Mouse (Mus musculus): ENCODE measurements around the gene Kazn. TPM values are rescaled to one million over a fixed set of nuclear protein-coding genes. Genes with fewer than 3 reads are reported as not detected.

Kazn gene
- polyA plus RNA-seq, 1 experiment from 2014 or later, result 13.7 TPM

DNA sequence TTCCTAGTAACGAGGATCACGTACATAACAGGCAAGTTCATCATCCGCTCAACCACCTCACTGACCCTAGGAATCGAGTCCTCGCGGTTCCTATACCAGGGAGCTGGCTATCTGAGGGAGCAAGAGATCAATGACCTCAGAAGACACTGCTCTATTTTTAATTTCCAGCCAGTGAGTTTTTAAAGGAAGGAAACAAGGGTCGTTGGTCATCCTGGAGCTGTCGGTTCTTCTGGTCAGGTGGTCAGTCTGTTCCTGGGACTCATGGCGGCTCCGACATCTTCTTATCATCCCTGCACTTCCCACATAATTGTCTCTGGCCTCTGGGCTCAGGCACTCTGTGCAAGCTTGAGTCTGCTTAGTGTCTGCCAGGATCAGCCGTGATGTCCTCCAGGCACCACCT lies 144.8 kb downstream of the Kazn start:
- H3K4me1 ChIP-seq (replicated peaks; ENCODE audit: control insufficient read depth, insufficient read depth, low read length), result peaks cover 14% of the 10 kb centered on the region
- H3K9me3 ChIP-seq (ENCODE audit: control insufficient read depth, low read length), result no peaks in the 10 kb centered on the region
- no peak for ATAC-seq (replicated peaks; ENCODE audit: low FRiP score, low TSS enrichment, low read depth)
- no peak overlapping the region for H3K9ac ChIP-seq (ENCODE audit: low read length)
- no peaks in the 10 kb centered on the region for H3K36me3 ChIP-seq (ENCODE audit: control insufficient read depth, insufficient read depth, low read length)
- no peak overlapping the region for H3K4me2 ChIP-seq (ENCODE audit: low read length)
- H3K27ac ChIP-seq (ENCODE audit: low read depth), result no peak overlapping the region
- WGBS, result 67% methylated on average over 11 of the region's 11 CpGs
- H3K4me3 ChIP-seq (ENCODE audit: low read depth, low read length), result no peak overlapping the region
- no peak for DNase-seq (ENCODE audit: low spot score)
- no peaks in the 10 kb centered on the region for H3K27me3 ChIP-seq (replicated peaks; ENCODE audit: control insufficient read depth, insufficient read depth, low read length)

DNA sequence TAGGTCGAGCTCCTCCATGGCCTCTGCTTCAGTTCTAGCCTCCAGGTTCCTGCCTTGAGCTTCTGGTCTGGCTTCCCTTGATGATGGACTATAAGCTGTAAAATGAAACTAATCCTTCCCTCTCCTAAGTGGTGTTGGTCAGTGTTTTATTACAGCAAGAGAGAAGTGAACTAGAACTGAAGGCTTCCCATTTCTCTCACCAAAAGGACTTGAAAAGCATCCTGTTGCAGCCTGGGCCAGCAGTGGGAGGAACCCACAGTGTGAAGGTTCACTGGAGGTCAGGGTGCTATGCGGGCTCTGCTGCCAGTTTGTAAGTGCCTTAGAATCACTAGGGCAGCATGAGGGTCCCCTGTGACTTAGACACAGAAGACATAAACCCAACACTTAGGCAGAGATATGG lies 148.1 kb downstream of the Kazn start:
- H3K27ac ChIP-seq (ENCODE audit: low read depth), result no peak overlapping the region
- no peaks in the 10 kb centered on the region for H3K9me3 ChIP-seq (ENCODE audit: control insufficient read depth, low read length)
- DNase-seq (ENCODE audit: low spot score) (no peak), ATAC-seq (replicated peaks; ENCODE audit: low FRiP score, low TSS enrichment, low read depth) (no peak)
- H3K4me1 ChIP-seq (replicated peaks; ENCODE audit: control insufficient read depth, insufficient read depth, low read length), result no peaks in the 10 kb centered on the region
- no peak overlapping the region for H3K9ac ChIP-seq (ENCODE audit: low read length)
- no peak overlapping the region for H3K4me3 ChIP-seq (ENCODE audit: low read depth, low read length)
- 65% methylated on average over 2 of the region's 2 CpGs for WGBS
- no peaks in the 10 kb centered on the region for H3K36me3 ChIP-seq (ENCODE audit: control insufficient read depth, insufficient read depth, low read length)
- no peak overlapping the region for H3K4me2 ChIP-seq (ENCODE audit: low read length)
- H3K27me3 ChIP-seq (replicated peaks; ENCODE audit: control insufficient read depth, insufficient read depth, low read length), result no peaks in the 10 kb centered on the region

DNA sequence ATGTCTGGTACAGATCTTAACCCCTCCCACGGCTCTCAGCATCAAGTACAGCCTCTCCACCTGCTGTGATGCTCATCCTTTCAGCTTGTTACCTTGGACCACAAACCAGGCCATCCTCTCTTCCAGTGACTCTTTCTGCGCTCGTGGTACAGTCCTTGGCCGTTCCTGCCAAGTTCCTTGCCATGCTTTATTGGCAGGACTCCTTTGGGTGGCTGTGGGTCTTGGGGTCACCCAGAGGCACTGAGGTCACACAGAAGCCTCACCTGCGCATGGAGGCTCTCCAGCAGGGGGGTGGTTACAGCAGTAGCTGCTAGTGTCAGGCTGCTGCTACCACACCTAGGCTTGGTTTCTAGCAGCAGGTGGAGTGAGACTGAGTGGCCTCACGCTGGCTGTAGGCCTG lies 149.2 kb downstream of the Kazn start:
- Histone ChIP-seq H3K27ac (ENCODE audit: low read depth) (no peak overlapping the region), H3K27me3 (replicated peaks; ENCODE audit: control insufficient read depth, insufficient read depth, low read length) (no peaks in the 10 kb centered on the region), H3K4me1 (replicated peaks; ENCODE audit: control insufficient read depth, insufficient read depth, low read length) (no peaks in the 10 kb centered on the region), H3K36me3 (ENCODE audit: control insufficient read depth, insufficient read depth, low read length) (no peaks in the 10 kb centered on the region), H3K4me3 (ENCODE audit: low read depth, low read length) (no peak overlapping the region), H3K9ac (ENCODE audit: low read length) (no peak overlapping the region), H3K4me2 (ENCODE audit: low read length) (no peak overlapping the region), H3K9me3 (ENCODE audit: control insufficient read depth, low read length) (no peaks in the 10 kb centered on the region)
- DNase-seq (ENCODE audit: low spot score), result no peak
- no peak for ATAC-seq (replicated peaks; ENCODE audit: low FRiP score, low TSS enrichment, low read depth)
- 80% methylated on average over 6 of the region's 6 CpGs for WGBS

DNA sequence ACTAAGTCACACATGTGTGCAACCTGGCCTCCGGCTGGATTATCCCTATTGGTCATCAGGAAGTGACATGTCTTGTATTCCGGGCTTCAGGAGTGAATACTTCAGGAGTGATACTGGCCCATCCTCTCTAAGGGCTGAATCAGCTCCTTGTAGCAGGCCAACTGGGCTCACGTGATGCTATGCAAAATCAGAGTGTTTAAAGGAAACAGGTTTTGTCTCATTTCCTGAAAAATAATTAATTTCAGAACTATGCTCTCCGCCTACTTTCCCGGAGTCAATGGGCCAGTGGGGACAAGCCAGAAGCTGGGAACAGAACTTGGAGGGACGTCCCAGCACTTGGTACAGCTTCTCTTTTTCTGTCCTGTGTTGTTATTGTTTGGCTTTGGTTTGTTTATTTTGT lies 150.4 kb downstream of the Kazn start:
- Histone ChIP-seq H3K27ac (ENCODE audit: low read depth) (no peak overlapping the region), H3K9me3 (ENCODE audit: control insufficient read depth, low read length) (no peaks in the 10 kb centered on the region), H3K36me3 (ENCODE audit: control insufficient read depth, insufficient read depth, low read length) (no peaks in the 10 kb centered on the region), H3K4me2 (ENCODE audit: low read length) (no peak overlapping the region), H3K9ac (ENCODE audit: low read length) (no peak overlapping the region), H3K4me3 (ENCODE audit: low read depth, low read length) (no peak overlapping the region), H3K4me1 (replicated peaks; ENCODE audit: control insufficient read depth, insufficient read depth, low read length) (no peaks in the 10 kb centered on the region), H3K27me3 (replicated peaks; ENCODE audit: control insufficient read depth, insufficient read depth, low read length) (no peaks in the 10 kb centered on the region)
- no peak for ATAC-seq (replicated peaks; ENCODE audit: low FRiP score, low TSS enrichment, low read depth)
- no peak for DNase-seq (ENCODE audit: low spot score)
- WGBS, result 61% methylated on average over 6 of the region's 6 CpGs

DNA sequence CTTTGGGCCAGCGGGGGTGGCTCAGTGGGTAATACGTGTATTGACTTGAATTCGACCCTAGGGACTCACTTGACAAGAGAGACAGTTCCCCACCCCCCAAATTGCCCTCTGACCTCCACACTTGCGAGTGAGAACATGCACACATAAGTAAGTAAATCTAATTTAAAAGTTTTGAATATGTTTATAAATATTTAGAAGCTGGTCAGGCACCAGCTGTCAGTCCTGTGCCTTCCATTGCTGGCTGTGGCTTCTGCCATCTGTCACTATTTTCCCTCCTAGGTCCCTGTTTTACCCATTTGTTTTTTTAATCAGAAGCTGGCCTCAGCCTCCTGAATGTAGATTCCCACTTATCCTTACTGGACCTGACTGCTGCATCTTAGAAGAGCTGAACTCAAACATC lies 150.8 kb downstream of the Kazn start:
- no peak overlapping the region for H3K27ac ChIP-seq (ENCODE audit: low read depth)
- DNase-seq (ENCODE audit: low spot score) (no peak), ATAC-seq (replicated peaks; ENCODE audit: low FRiP score, low TSS enrichment, low read depth) (no peak)
- 42% methylated on average over 4 of the region's 4 CpGs for WGBS
- H3K9ac ChIP-seq (ENCODE audit: low read length), result no peak overlapping the region
- H3K36me3 ChIP-seq (ENCODE audit: control insufficient read depth, insufficient read depth, low read length), result no peaks in the 10 kb centered on the region
- H3K4me3 ChIP-seq (ENCODE audit: low read depth, low read length), result no peak overlapping the region
- H3K4me1 ChIP-seq (replicated peaks; ENCODE audit: control insufficient read depth, insufficient read depth, low read length), result peaks cover 2% of the 10 kb centered on the region; the same call in 1 of the 2 replicates
- no peaks in the 10 kb centered on the region for H3K9me3 ChIP-seq (ENCODE audit: control insufficient read depth, low read length)
- H3K4me2 ChIP-seq (ENCODE audit: low read length), result no peak overlapping the region
- H3K27me3 ChIP-seq (replicated peaks; ENCODE audit: control insufficient read depth, insufficient read depth, low read length), result no peaks in the 10 kb centered on the region

DNA sequence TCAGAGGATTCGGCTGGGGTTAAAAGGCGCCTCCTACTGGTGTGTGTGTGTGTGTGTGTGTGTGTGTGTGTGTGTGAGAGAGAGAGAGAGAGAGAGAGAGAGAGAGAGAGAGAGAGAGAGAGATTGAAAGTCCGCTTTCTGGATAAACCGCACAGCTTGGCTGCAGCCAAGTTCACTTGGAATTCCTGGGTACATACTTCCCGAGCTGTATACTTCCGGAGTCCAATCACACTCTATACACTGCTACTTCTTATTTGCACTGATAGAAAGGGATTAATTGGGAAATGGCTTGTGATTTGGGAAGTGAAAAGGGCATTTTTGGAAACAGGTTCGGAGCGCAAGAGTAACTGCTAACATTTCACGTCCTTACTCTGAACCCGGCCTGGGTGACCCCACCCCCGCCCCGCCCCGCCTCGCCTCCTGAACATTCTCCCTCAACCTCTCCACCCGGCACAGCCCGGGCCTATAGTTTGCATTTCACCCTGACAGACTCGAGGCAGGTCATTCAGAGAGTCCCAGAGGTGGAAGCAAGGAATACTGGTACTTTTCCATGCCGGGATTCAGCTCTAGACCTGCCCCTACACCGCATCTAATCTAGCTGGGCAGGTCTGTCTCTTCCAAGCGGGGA lies 154.2 kb downstream of the Kazn start:
- no peaks in the 10 kb centered on the region for H3K27me3 ChIP-seq (replicated peaks; ENCODE audit: control insufficient read depth, insufficient read depth, low read length)
- peak overlapping the region; percentile 73 for H3K9ac ChIP-seq (ENCODE audit: low read length)
- peaks cover 31% of the 10 kb centered on the region for H3K4me1 ChIP-seq (replicated peaks; ENCODE audit: control insufficient read depth, insufficient read depth, low read length)
- no peaks in the 10 kb centered on the region for H3K9me3 ChIP-seq (ENCODE audit: control insufficient read depth, low read length)
- H3K4me2 ChIP-seq (ENCODE audit: low read length), result peak overlapping the region; percentile 93
- 7% methylated on average over 20 of the region's 20 CpGs for WGBS
- no peaks in the 10 kb centered on the region for H3K36me3 ChIP-seq (ENCODE audit: control insufficient read depth, insufficient read depth, low read length)
- no peak overlapping the region for H3K27ac ChIP-seq (ENCODE audit: low read depth)
- DNase-seq (ENCODE audit: low spot score) (no peak), ATAC-seq (replicated peaks; ENCODE audit: low FRiP score, low TSS enrichment, low read depth) (no peak)
- H3K4me3 ChIP-seq (ENCODE audit: low read depth, low read length), result peak overlapping the region; percentile 74

DNA sequence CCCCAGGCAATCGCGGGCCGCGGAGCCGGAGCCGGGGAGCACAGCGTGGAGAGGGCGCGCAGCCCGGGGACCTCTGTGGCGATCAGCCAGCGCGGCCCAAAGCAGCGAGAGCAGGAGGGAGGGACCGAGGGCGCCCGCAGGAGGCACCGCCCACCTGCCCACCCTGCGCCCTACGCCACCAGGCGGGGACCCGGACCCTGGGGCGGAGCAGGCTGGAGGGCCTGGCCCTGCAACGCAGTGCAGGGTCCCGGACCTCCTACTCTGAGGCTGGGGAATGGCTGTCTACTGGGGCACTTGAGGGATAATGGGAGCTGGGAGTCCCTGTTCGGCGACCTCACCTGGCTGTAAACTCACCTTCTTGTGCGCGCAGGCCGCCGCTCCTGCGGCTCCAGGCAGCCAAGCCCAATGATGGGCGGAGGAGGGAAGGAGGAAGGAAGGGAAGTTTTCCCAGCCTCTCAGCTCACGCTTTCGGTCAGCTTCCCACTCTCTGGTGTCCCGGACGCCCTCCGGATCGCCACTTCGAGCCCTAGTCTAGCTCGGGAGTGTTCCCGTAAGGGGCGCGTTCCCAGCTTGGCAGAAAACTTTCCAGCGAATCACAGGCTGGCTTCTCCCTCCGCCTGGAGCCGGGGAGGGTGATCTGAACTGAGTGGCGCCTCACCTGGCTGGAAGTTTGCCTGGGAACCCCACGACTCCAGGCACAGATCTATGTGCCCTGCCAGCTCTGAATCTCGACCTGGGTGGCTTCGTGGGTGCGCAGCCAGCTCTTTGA lies 154.9 kb downstream of the Kazn start, which contains the start of gene Tmem51:
Gene Tmem51, minus strand, starts transcription at position 174 of the 769 bp plus-strand sequence.
- peak within 1 kb of the TSS; percentile 74 for H3K4me3 ChIP-seq (ENCODE audit: low read depth, low read length)
- peak within 1 kb of the TSS; percentile 93 for H3K4me2 ChIP-seq (ENCODE audit: low read length)
- H3K9ac ChIP-seq (ENCODE audit: low read length), result peak within 1 kb of the TSS; percentile 73
- no peaks in the 10 kb centered on the region for H3K27me3 ChIP-seq (replicated peaks; ENCODE audit: control insufficient read depth, insufficient read depth, low read length)
- H3K9me3 ChIP-seq (ENCODE audit: control insufficient read depth, low read length), result no peaks in the 10 kb centered on the region
- WGBS, result under 1% methylated on average over 45 of the region's 52 CpGs
- ATAC-seq (replicated peaks; ENCODE audit: low FRiP score, low TSS enrichment, low read depth), result peak; percentile 90
- H3K27ac ChIP-seq (ENCODE audit: low read depth), result peak within 1 kb of the TSS; percentile 77
- DNase-seq (ENCODE audit: low spot score), result peak; percentile 86
- peaks cover 34% of the 10 kb centered on the region for H3K4me1 ChIP-seq (replicated peaks; ENCODE audit: control insufficient read depth, insufficient read depth, low read length)
- no peaks in the 10 kb centered on the region for H3K36me3 ChIP-seq (ENCODE audit: control insufficient read depth, insufficient read depth, low read length)

DNA sequence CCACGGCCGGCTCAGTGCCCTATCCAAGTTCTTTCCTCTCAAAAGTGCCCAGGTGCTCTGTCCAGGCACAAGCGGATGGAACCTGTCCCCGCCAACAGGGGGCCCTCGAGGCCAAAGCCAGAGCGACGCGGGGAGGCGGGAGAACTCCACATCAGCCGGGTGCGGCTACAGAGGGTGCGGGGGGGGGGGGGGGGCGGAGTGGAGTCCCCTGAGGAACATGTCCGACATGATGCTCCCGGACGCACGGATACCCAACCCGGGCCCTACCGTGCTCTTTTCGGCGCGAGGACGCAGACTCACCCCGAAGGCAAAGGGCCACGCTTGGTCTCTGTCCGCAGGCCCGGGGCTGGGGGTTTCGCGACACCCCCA lies 155.5 kb downstream of the Kazn start:
- DNase-seq (ENCODE audit: low spot score), result peak; percentile 85
- peak overlapping the region; percentile 73 for H3K9ac ChIP-seq (ENCODE audit: low read length)

More for the DNA sequence above, 155.5 kb downstream of the Kazn start:
- no peaks in the 10 kb centered on the region for H3K27me3 ChIP-seq (replicated peaks; ENCODE audit: control insufficient read depth, insufficient read depth, low read length)
- H3K27ac ChIP-seq (ENCODE audit: low read depth), result peak overlapping the region; percentile 77; the same call in 1 of the 2 replicates
- ATAC-seq (replicated peaks; ENCODE audit: low FRiP score, low TSS enrichment, low read depth), result peak; percentile 77
- peak overlapping the region; percentile 74 for H3K4me3 ChIP-seq (ENCODE audit: low read depth, low read length)
- under 1% methylated on average over 21 of the region's 29 CpGs for WGBS
- H3K9me3 ChIP-seq (ENCODE audit: control insufficient read depth, low read length), result no peaks in the 10 kb centered on the region
- H3K4me2 ChIP-seq (ENCODE audit: low read length), result peak overlapping the region; percentile 93
- H3K36me3 ChIP-seq (ENCODE audit: control insufficient read depth, insufficient read depth, low read length), result no peaks in the 10 kb centered on the region
- peaks cover 34% of the 10 kb centered on the region for H3K4me1 ChIP-seq (replicated peaks; ENCODE audit: control insufficient read depth, insufficient read depth, low read length)

Data from intestine, embryonic 14.5 days (tissue).